12 mouse cellular contexts compared by ENCODE assay signal in the genomic region with DNA sequence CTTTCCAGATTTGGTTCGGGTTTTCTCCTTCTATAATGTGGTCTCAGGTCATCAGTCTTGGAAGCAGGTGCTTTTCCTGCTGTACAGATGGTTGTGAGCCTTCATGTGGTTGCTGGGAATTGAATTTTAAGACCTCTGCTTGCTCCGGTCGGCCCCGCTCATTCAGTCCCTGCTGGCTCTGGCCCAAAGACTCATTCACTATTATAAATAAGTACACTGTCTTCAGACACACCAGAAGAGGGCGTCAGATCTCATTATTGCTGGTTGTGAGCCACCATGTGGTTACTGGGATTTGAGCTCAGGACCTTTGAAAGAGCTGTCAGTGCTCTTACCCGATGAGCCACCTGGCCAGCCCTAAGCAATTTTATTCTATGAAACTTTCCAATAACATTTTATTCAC. TPM values are rescaled to one million over a fixed set of nuclear protein-coding genes. Genes with fewer than 3 reads are reported as not detected.
A peak's percentile ranks its signal among the peaks of the same experiment; 100 is the strongest.
DNase-seq lines count a peak whose midpoint lies in the region; ATAC-seq and TF ChIP-seq lines count a peak whose summit lies in the region.
"Had no signal": no experiment of that assay in that cellular context is flagged by ENCODE, and none has a peak within 500 bp of the region (broad histone marks: within the 10 kb centered on the region; RNA-seq: fewer than 3 reads in every experiment).

No protein-coding gene starts in this region.

- DNase-seq in spleen, adult 2 months (ENCODE audit: low read depth in 1 of 2, low spot score in 2 of 2) = no peak
- no peak for DNase-seq in spleen, postnatal 10 days (ENCODE audit: low spot score in 2 of 2)
- DNase-seq in cerebellum, adult 9-11 months = peak; percentile 48
- DNase-seq in testis, postnatal 10 days (ENCODE audit: low spot score) = no peak
- DNase-seq: right cerebral cortex, postnatal 25 days had no signal

- no peaks in the 10 kb centered on the region for H3K4me1 ChIP-seq in intestine, postnatal 0 days (replicated peaks; ENCODE audit: control insufficient read depth, insufficient read depth, low read length)
- peaks cover 4% of the 10 kb centered on the region for H3K4me1 ChIP-seq in intestine, embryonic 16.5 days (ENCODE audit: control insufficient read depth, insufficient read depth, low read length)
- H3K4me1 ChIP-seq in spleen, adult 2 months (ENCODE audit: control insufficient read depth, insufficient read depth, insufficient read length) = peaks cover 9% of the 10 kb centered on the region; the same call in 1 of the 2 replicates
- peaks cover 12% of the 10 kb centered on the region; the same call in 1 of the 2 replicates for H3K4me1 ChIP-seq in hindbrain, embryonic 13.5 days (replicated peaks)
- H3K4me1 ChIP-seq: limb, embryonic 13.5 days had no signal

- no peak overlapping the region for H3K4me3 ChIP-seq in intestine, postnatal 0 days (ENCODE audit: low read depth, low read length)
- no peak overlapping the region for H3K4me3 ChIP-seq in intestine, embryonic 16.5 days (ENCODE audit: low read length)
- no peak overlapping the region for H3K4me3 ChIP-seq in spleen, adult 2 months (ENCODE audit: extremely low read depth, insufficient read depth, insufficient read length)
- no peak overlapping the region for H3K4me3 ChIP-seq in hindbrain, embryonic 13.5 days
- H3K4me3 ChIP-seq: limb, embryonic 13.5 days had no signal

- ATAC-seq in intestine, postnatal 0 days = no peak
- no peak for ATAC-seq in intestine, embryonic 16.5 days
- ATAC-seq in hindbrain, embryonic 13.5 days (ENCODE audit: low FRiP score) = no peak
- ATAC-seq: hindbrain, embryonic 16.5 days had no signal

- no peak overlapping the region for H3K4me2 ChIP-seq in intestine, postnatal 0 days (replicated peaks; ENCODE audit: low read depth)
- no peak overlapping the region for H3K4me2 ChIP-seq in intestine, embryonic 16.5 days (ENCODE audit: low read depth, low read length)
- no peak overlapping the region for H3K4me2 ChIP-seq in hindbrain, embryonic 13.5 days
- H3K4me2 ChIP-seq: limb, embryonic 13.5 days had no signal

- no peak for TF ChIP-seq POLR2A in spleen, adult 2 months (IDR thresholded peaks at IDR 0.05; ENCODE audit: low read depth, low read length)

- H3K9ac ChIP-seq in intestine, postnatal 0 days (ENCODE audit: low read depth, low read length) = no peak overlapping the region
- H3K9ac ChIP-seq in intestine, embryonic 16.5 days (ENCODE audit: low read depth, low read length) = no peak overlapping the region
- no peak overlapping the region for H3K9ac ChIP-seq in hindbrain, embryonic 13.5 days
- H3K9ac ChIP-seq: limb, embryonic 13.5 days had no signal

- H3K27ac ChIP-seq in intestine, postnatal 0 days (ENCODE audit: low read depth, low read length) = no peak overlapping the region
- no peak overlapping the region for H3K27ac ChIP-seq in intestine, embryonic 16.5 days (ENCODE audit: low read length)
- peak overlapping the region; percentile 90 for H3K27ac ChIP-seq in spleen, adult 2 months (ENCODE audit: insufficient read depth, low read length)
- H3K27ac ChIP-seq in hindbrain, embryonic 13.5 days = no peak overlapping the region
- H3K27ac ChIP-seq: limb, embryonic 13.5 days had no signal

- 66% methylated on average over 6 of the region's 6 CpGs for WGBS in intestine, postnatal 0 days
- 68% methylated on average over 6 of the region's 6 CpGs for WGBS in intestine, embryonic 16.5 days
- 39% methylated on average over 6 of the region's 6 CpGs for WGBS in spleen, adult 2 months
- WGBS in hindbrain, embryonic 13.5 days = 64% methylated on average over 6 of the region's 6 CpGs

- peak; percentile 39 for TF ChIP-seq CTCF in intestine, postnatal 0 days (IDR thresholded peaks at IDR 0.05; ENCODE audit: low read depth)
- no peak; the same call in 1 of the 2 replicates for TF ChIP-seq CTCF in spleen, adult 2 months (IDR thresholded peaks at IDR 0.05; ENCODE audit: extremely low read depth, insufficient read depth, insufficient read length, insufficient replicate concordance)

- H3K9me3 ChIP-seq in intestine, postnatal 0 days (ENCODE audit: control insufficient read depth) = no peaks in the 10 kb centered on the region
- no peaks in the 10 kb centered on the region for H3K9me3 ChIP-seq in intestine, embryonic 16.5 days (ENCODE audit: control insufficient read depth, low read length)
- H3K9me3 ChIP-seq in hindbrain, embryonic 13.5 days = no peaks in the 10 kb centered on the region
- H3K9me3 ChIP-seq: limb, embryonic 13.5 days had no signal

- H3K36me3 ChIP-seq in intestine, postnatal 0 days (ENCODE audit: control insufficient read depth, insufficient read depth) = no peaks in the 10 kb centered on the region
- H3K36me3 ChIP-seq in intestine, embryonic 16.5 days (ENCODE audit: control insufficient read depth, insufficient read depth, low read length) = no peaks in the 10 kb centered on the region
- H3K36me3 ChIP-seq in spleen, adult 2 months (ENCODE audit: control insufficient read depth, insufficient read depth, low read length) = no peaks in the 10 kb centered on the region
- H3K36me3 ChIP-seq in hindbrain, embryonic 13.5 days = no peaks in the 10 kb centered on the region
- H3K36me3 ChIP-seq: limb, embryonic 13.5 days had no signal

- H3K27me3 ChIP-seq in intestine, postnatal 0 days (replicated peaks; ENCODE audit: control insufficient read depth, insufficient read depth, low read length) = no peaks in the 10 kb centered on the region
- no peaks in the 10 kb centered on the region for H3K27me3 ChIP-seq in intestine, embryonic 16.5 days (replicated peaks; ENCODE audit: control insufficient read depth, insufficient read depth, low read length)
- no peaks in the 10 kb centered on the region for H3K27me3 ChIP-seq in spleen, adult 2 months (ENCODE audit: control insufficient read depth, insufficient read depth, low read length)
- no peaks in the 10 kb centered on the region for H3K27me3 ChIP-seq in hindbrain, embryonic 13.5 days
- H3K27me3 ChIP-seq: limb, embryonic 13.5 days had no signal

RNA-seq across cellular contexts. Expression of a gene that starts 6.1 kb away (rescaled TPM):
- 9.6 and 12.7 TPM in 2 replicates for polyA plus RNA-seq in intestine, postnatal 0 days (2015; fragmentation: Nextera tagmentation; extraction: Ambion mirVana)
- polyA plus RNA-seq in intestine, embryonic 16.5 days (2015; fragmentation: Nextera tagmentation; extraction: Ambion mirVana) = 7.4 and 9.1 TPM in 2 replicates
- 5.1 and 11.8 TPM in 2 replicates for polyA plus RNA-seq in spleen, adult 2 months (2012; rRNA removed)
- 16.3 and 16.8 TPM in 2 replicates for polyA plus RNA-seq in hindbrain, embryonic 13.5 days (2015; fragmentation: Nextera tagmentation; extraction: Ambion mirVana)

RNA-seq across cellular contexts. Expression of a gene that starts 34.6 kb away (rescaled TPM):
- polyA plus RNA-seq in intestine, postnatal 0 days (2015; fragmentation: Nextera tagmentation; extraction: Ambion mirVana) = not detected in 2 replicates
- not detected in 2 replicates for polyA plus RNA-seq in intestine, embryonic 16.5 days (2015; fragmentation: Nextera tagmentation; extraction: Ambion mirVana)
- polyA plus RNA-seq in spleen, adult 2 months (2012; rRNA removed) = not detected in 2 replicates
- polyA plus RNA-seq in hindbrain, embryonic 13.5 days (2015; fragmentation: Nextera tagmentation; extraction: Ambion mirVana) = not detected in 2 replicates
- polyA plus RNA-seq: hindbrain, embryonic 16.5 days; limb, embryonic 13.5 days; neural tube, embryonic 11.5 days; testis, adult 2 months had no signal

RNA-seq across cellular contexts. Expression of a gene that starts 44.3 kb away (rescaled TPM):
- polyA plus RNA-seq in intestine, postnatal 0 days (2015; fragmentation: Nextera tagmentation; extraction: Ambion mirVana) = 8.3 and 11.6 TPM in 2 replicates
- polyA plus RNA-seq in intestine, embryonic 16.5 days (2015; fragmentation: Nextera tagmentation; extraction: Ambion mirVana) = 16.1 and 17.1 TPM in 2 replicates
- 3.0 and 4.5 TPM in 2 replicates for polyA plus RNA-seq in spleen, adult 2 months (2012; rRNA removed)
- 7.1 and 7.4 TPM in 2 replicates for polyA plus RNA-seq in hindbrain, embryonic 13.5 days (2015; fragmentation: Nextera tagmentation; extraction: Ambion mirVana)
